Mouse (Mus musculus): ENCODE measurements around the gene Id1.

DNA sequence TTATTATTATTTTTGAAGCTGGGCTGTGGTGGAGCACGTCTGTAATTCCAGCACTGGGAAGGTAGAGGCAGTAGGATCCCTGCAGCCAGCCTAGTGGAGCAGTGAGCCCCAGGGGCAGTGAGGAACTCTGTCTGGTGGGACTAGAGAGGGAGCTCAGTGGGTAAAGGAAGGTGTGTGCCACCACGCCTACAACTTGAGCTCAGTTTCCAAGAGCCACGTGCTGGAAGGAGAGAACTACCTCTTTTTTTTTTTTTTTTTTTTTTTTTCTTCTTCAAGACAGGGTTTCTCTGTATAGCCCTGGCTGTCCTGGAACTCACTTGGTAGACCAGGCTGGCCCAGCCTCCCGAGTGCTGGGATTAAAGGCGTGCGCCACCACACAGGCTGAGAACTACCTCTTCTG is 27.3 kb downstream of the Id1 start:
- TF ChIP-seq ZNF384 (IDR thresholded peaks at IDR 0.05; ENCODE audit: low read depth, low read length) (no peak), ZC3H11A (IDR thresholded peaks at IDR 0.05; ENCODE audit: borderline replicate concordance, low read depth, low read length) (no peak), CHD2 (IDR thresholded peaks at IDR 0.05; ENCODE audit: low read depth, low read length) (no peak), HCFC1 (IDR thresholded peaks at IDR 0.05; ENCODE audit: borderline replicate concordance, insufficient read depth, low read length) (no peak)
